Comparison of ENCODE assay signal across 16 mouse cellular contexts in the genomic region with DNA sequence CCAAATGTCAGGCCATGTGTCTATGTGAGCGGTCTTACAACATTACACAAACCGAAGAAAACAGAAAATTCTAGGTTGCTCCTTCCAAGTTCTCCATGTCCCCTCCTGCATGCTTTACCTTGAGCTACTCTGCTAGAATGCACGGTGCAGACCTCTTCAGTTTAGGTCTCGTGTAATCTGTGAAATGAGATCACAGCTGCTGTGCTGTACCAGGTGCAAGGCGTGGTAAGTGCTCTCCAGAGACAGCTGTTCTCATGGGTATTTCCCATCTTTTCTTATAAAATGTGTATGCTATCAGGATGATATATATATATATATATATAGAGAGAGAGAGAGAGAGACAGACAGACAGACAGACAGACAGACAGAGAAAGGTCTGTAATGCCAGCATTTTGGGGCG.
"Had no signal": no experiment of that assay in that cellular context is flagged by ENCODE, and none has a peak within 500 bp of the region (broad histone marks: within the 10 kb centered on the region; RNA-seq: fewer than 3 reads in every experiment).

No protein-coding gene starts in this region.

- H3K9me3 ChIP-seq: liver, embryonic 13.5 days; neural tube, embryonic 12.5 days; neural tube, embryonic 15.5 days had no signal

- H3K4me3 ChIP-seq: layer of hippocampus, adult 2 months; left cerebral cortex, adult 2 months; liver, embryonic 13.5 days; neural tube, embryonic 12.5 days; neural tube, embryonic 15.5 days had no signal

- H3K4me2 ChIP-seq: liver, embryonic 13.5 days; midbrain, embryonic 11.5 days; neural tube, embryonic 12.5 days; neural tube, embryonic 15.5 days had no signal

- H3K36me3 ChIP-seq: liver, embryonic 13.5 days; neural tube, embryonic 12.5 days; neural tube, embryonic 15.5 days had no signal

- H3K27me3 ChIP-seq: liver, embryonic 13.5 days; neural tube, embryonic 12.5 days; neural tube, embryonic 15.5 days had no signal

- DNase-seq: kidney, adult 2 months; kidney, postnatal 25 days; layer of hippocampus, postnatal 36 days; liver, embryonic 13.5 days; lung, adult 2 months; lung, postnatal 14 days; lung, postnatal 4 days; midbrain, embryonic 14.5 days; retina, postnatal 1 day had no signal

- ATAC-seq: intestine, postnatal 0 days had no signal

- H3K9ac ChIP-seq: liver, embryonic 13.5 days; neural tube, embryonic 12.5 days; neural tube, embryonic 15.5 days had no signal

- H3K4me1 ChIP-seq: liver, embryonic 13.5 days; neural tube, embryonic 12.5 days had no signal

- H3K27ac ChIP-seq: kidney, postnatal 0 days; layer of hippocampus, adult 2 months; left cerebral cortex, adult 2 months; liver, embryonic 13.5 days; neural tube, embryonic 12.5 days; neural tube, embryonic 15.5 days had no signal
